Mouse (Mus musculus) lung, postnatal 4 days (tissue): ENCODE results near the gene Ptpn3.

Source experiments
- DNase-seq, 2 experiments: peaks; one replicate each; pipeline ENCODE4 v3.0.0; 2021

The Ptpn3 gene

DNA sequence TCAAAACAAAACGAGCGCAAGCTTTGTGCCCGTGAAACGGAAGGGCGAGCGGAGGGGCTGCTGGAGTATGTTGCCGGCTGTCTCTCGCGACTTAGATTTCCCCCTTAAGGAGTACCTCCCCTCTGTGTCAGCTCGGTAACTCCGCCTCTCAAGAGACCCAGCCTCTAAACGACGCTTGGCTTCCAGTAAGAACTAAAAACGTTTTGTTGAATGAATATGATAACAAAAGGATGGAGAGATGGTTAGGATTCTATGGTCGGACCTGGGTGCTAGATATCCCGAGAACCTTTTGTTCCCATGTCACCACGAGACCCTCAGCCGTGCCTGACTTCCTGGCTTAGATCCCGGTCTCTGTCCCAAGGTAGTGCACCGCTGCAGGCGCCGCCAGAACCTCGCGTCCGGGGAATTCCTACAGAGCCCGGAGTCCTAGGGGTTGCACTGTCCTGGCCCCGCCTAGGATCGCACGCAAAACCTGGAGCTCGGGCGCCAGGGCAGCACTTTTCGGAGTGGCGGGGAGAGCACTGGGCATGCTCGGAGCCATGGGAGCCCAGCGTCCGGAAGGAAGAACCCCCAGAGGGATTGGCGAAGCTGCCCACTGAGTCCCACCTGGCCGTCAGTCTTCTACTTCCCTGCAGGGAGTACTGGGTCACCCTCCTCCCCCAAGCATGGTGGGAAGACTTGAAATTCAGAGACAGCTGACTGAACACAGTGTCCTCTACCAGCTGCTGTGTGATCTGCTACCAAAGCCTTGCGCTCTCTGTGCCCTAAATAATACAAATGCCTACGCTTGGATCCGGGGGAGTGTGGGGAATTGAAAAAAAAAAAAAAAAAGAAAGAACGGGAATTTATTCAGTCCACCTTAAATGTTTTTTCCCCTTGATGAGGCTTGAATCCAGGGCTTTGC lies at the start of gene Ptpn3:
Gene Ptpn3, minus strand, starts transcription at position 428 of the 904 bp plus-strand sequence.
- DNase-seq: peak; percentile 85 to 89

DNA sequence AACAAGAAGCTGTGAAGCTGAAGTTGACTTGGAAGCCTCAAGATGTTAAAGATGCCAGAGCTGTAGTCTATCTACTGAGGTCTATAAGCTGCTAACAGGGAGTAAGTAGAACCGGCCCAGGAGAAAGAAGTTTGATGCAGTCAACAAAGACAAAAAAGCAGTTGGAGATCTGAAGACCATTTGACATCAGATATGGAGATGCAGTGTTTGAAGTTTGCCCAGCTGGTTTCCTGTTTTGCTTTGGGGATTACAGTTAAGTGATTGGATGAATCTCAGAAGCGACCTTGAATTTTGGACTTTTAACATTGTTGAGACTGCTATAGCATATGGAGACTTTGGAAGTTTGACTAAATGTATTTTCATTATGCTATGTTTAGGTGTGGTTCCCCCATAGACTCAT lies 48.9 kb upstream of the Ptpn3 start:
- no peak for DNase-seq

DNA sequence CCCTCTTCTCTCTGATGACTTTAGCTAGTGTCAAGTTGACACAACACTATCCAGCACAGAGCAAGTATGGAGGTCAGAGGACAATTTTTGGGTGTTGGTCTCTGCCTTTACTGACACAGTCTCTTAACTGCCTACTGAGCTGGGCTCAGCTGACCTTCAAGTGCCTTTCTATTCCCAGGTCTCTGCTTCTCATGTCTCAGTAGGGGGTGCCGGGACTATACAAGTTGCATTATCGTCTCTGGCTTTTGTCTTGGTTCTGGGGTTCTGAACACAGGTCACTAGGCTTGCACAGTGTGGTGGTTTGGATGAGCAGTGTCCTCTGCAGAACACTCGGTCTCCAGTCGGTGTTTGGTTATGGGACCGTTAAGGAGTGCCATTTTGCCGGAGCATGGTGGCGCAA lies 42.4 kb upstream of the Ptpn3 start:
- DNase-seq: no peak

DNA sequence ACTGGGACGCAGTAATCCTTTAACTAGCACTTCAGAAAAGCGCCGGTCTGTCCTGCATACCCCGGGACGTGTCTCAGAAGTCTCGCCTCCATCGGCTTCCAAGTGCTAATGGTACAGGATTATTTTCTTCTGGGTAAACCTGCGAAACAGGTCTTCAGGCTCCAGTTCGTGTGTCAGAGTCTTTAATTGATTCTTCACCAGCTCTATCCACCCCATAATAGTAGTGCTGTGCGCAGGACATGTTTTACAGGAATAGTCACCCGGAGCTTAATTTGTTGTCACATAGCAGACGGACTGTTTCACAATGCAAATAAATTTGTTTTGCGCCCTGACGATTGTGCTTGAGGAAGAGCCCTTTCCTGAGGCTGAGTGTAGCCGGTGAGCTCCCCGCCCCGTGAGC lies 37.3 kb upstream of the Ptpn3 start:
- no peak for DNase-seq

DNA sequence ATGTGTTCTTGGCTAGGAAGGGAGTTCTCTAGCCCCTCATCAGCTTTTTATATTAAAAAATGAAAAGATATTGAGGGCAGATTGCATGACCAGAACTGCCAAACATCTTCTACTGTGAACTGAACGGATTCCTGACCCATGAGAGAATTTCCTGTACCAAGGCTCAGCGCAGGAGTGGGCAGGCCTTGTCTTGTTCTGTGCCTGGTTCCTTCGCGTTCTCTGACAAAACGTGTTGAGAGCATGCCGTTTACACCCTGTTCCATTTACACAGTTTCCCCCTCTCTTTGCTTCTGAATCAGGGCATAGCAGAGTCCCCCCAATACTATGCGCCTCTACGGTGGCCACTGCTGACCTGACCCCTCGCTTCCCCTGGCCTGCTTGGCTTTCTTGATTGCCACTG lies 36.4 kb upstream of the Ptpn3 start:
- no peak for DNase-seq

DNA sequence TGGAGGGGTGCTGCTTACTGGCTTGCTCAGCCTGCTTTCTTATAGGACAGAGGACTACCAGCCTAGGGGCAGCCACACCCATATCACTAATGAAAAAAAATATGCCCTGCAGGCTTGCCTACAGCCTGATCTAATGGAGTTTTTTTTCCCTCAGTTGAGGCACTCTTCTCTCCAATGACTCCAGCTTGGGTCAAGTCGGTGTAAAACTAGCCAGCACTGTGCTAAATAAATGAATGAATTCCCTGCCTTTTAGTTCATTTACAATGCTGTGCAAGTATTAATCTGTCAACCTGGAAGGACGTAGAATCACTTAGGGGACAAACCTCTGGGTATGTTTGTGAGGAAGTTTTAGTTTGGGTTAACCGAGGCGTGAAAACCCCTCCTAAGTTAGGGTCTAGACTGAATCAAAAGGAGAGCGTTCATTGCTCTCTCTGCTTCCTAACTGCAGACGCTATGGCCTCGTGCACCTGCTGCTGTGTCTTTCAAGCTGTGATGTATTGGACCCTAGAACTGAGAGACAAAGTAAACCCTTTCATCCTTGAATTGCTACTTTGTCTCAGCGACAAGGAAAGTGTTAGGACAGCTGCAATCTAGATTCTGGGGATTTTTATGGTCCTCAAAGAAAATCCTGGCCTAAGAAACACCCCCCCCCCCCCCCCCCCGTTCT lies 33.5 kb upstream of the Ptpn3 start:
- no peak for DNase-seq

DNA sequence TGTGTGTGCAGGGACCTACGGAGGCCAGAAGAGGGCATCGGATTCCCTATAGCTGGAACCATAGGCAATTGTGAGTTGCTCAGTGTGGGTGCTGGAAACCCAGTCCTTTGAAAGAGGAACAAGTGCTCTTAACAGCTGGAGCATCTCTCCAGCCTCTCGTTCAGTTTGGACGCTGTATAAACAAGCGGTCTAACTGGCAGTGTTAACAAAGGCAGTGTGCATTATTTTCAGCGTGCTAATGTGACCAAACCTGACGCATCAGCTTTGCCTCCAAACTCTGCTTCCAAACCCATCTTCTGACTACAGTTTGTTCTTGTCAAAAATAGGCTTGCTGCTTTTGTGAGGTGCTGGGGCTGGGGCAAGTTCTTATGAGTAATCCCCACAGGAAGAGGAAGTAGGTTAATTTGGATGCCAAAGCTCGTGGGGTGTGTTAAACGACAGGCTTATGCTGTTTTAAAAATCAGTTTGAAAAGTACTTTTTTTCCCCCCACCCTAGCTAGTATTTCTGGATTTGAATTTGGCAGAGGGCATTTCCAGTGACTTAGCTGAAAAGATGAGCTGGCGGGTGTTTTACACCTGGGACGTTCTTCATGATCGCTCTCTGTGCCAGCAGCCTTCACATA lies 32.4 kb upstream of the Ptpn3 start:
- no peak for DNase-seq

DNA sequence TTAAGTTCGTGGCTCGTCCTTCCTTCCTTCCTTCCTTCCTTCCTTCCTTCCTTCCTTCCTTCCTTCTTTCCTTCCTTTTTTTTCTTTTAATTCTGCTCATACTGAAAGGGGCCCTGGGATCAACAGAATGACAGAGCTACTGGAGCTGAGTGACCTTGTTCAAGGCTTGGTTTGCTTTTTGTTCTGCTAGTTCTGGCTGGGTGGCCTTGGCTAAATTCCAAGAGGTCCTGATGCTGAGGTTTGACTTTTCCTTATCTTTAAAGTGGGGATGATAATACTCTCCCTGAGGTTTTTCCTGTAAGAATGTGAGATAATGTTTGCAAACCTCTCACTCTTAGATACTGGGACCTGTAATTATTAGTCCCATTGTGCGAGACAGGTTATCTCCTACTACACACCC lies 30.9 kb upstream of the Ptpn3 start:
- no peak for DNase-seq

DNA sequence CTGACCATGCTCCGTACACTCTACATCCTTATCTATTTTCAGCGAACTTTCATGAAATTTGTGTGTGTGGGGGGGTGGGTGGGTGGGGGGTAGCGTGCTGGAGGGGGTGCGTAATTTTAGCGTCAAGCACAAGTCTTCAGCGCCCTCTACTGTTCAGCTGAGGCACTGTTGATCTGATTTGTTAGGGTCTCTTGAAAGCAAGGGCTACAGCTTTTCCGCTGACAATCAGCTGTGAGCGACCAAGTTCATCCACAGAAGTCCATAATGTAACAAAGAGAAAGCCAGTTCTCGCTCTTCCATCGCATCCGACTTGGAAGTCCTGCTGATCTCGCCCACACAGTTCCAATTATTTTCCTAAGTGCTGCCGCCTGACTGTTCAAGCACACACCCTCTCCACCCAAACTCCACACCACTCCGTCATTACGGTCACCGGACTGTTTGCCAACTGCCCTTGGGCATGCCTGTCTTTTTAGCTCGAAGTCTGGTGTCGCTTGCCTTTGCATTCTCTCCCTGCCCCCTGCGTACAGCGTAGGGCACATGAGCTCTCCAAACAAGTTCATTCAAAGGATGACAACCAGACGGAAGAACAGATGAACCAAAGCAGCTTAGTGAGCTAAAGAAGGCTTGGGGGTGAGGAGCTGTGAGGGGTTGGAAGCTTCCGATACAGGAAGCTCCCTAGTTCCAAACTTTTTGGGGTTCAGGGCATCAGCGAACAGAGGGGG lies 19.1 kb upstream of the Ptpn3 start:
- peak in 1 of 2 experiments; percentile 34 for DNase-seq

DNA sequence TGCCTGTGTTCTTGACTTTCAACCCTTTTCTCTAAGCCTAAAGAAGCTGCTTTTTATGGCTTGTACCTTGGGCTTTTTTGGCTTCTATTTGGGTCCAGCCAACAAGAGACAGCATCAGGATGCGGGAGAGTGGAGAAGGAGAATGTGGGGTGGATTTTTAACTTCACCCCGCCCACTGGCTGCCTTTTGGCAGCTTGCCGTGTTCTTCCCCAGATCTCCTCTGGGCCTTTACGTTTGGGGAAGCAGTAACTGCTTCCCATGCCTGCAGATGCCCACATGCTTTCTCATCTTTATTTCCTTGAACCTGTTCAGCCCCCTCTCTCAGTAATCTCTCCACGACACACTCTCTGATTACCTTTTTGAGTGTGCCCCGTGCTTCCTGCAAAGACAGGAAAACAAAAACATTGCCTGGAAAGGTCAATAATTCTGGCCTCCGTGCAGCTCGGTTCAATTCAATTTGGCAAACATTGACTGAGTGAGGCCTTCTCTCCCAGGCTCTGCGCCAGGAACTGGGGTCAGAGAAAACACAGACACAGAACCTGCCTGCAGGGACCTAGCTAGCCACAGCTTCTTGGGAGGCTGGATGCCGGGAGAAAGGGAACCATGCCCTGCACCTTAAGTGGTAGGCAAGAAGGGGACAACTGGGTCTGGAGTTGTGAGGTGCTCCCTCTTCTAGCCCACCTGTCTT lies 17.0 kb upstream of the Ptpn3 start:
- no peak for DNase-seq

DNA sequence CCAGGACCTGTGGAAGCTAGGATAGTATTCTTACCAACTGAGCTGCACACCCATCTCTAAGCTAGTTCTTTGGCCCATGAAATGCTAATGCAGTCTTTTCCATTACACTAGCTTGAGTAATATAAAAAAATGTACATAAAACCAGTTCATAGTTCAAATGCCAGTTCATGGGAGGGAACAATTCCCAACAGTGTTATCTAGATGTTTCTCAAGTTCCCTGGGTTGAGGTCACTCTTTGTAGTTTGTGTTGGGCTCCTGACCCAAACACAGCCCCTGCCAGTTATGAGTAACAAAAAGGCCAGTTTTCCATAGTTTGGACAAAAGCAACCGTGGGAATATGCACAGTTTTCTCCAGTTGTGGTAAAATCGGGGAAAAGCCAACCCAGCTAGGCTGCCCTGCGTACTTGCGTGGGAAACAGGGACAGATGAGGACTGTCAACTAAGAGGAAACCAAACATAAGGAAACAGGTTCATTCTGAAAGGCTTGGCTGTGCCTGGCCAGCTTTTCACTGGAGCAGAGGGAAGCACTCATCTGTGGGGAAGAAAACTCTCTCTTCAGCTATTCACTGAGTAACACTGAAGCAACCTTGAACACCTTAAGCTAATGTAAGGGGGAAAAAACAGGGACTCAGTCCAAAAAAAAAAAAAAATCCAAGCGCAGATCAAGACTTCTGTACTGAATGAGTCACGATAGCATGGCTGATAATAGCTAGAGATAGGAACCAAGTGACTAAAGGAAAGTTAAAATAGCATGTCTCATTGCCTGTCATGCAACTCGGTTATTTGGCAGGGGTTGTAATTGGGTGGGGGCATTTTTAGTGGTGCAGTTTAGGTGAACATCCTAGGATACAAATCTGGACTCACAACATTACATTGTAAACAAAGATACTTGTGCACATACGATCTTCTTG lies 10.9 kb upstream of the Ptpn3 start:
- no peak for DNase-seq

DNA sequence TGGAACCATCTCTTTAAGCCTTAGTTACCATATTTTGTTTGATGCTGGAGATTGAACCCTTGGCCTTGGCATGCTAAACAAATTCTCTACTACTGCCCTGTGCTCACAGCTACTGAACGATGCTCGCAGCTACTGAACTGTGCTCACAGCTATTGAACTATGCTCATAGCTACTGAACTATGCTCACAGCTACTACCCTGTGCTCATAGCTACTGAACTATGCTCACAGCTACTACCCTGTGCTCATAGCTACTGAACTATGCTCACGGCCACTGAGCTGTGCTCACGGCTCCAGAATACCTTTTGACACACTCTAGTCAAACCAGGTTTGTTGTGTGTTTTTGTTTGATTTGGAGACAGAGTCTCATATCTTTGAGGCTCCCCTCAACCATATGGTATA lies 10.1 kb upstream of the Ptpn3 start:
- no peak for DNase-seq

DNA sequence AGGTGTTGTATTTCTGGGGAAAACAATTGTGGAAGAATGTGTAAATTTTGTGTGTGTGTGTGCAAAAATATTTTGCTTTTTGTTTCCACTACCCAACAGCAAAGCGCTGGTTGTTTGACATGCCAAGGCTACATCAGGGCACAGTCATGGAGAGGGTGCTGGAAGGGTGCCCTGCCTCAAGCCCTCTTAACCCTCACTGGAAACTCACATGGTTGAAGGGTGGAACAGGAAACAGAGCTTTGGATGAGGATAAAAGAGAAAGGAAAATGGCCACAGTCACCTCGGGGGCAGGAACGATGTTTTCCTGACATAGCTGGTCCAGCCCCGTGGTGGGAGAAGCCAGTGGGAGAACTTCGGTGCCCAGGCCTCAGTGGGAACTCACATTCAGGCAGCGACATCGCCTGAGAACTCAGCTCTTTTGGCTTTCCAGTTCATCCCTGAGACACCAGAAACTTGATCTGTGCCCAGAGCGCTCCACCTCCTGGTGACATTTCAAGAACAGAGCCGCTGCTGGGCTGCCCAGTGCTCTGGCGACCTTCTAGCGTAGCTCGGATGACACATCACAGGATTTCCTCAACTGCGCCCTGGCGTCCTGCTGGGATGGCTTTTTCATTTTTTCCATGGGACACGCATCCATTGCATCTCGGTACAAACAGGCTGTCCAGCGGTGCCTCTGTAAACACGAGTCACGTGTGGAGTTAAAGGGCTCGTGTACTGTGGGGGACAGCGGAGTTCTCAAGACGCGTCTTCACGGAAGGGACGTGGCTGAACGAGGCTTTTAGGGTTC lies 6.8 kb upstream of the Ptpn3 start:
- DNase-seq: peak; percentile 83 to 88

DNA sequence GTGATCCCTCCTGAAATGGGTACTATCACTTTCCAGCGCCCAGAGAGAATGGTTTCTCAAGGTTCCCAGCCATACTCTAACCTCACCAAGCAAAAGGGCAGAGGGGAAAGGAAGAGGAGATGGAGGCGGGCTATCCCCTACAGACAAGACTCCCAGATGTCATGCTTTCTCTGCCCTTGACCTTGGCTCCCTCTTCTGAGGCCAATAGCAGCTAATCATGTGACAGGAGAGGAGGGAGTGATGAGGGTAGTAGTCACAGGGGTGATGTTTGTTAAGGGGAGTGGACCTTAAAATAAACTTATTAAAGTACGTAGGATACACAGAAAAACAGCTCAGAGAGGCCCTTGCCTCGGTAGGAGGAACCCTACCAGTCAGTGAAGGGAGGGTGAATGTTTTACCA lies 6.1 kb upstream of the Ptpn3 start:
- DNase-seq: no peak

DNA sequence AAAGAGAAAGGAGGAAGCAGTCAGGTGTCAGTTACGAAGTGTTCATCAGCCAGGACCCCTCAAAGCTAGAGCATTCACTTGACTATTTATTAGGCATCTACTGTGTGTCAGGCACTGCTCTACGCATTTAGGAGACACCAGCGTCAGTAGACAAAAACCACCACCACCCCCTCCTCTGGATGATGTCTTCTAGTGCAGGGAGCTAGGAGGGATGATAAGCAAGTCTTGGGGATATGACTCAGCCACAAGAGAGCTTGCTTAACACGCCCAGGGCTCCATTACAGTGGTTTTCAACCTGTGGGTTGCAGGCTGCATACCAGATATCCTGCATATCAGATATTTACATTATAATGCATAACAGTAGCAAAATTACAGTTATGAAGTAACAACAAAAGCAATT lies 4.6 kb upstream of the Ptpn3 start:
- DNase-seq: no peak

DNA sequence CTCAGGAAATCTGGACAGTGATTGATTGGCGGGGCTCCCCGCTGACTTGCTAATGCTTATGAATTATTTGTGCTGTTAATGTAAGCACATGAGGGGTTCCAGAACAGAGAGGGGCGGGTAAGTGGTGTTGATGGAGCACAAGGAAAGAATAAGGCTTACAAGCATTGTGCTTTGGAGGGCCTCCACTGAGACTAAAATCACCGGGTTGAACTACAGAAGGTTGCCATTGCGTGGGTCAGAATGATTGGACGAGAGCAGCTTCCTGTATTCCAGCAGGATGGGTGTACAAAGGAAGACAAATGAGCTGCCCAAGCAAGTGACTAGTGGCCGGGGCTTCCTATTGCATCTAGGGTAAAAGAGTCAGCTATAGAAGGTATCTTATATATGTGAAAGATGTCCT lies 4.0 kb upstream of the Ptpn3 start:
- no peak for DNase-seq

DNA sequence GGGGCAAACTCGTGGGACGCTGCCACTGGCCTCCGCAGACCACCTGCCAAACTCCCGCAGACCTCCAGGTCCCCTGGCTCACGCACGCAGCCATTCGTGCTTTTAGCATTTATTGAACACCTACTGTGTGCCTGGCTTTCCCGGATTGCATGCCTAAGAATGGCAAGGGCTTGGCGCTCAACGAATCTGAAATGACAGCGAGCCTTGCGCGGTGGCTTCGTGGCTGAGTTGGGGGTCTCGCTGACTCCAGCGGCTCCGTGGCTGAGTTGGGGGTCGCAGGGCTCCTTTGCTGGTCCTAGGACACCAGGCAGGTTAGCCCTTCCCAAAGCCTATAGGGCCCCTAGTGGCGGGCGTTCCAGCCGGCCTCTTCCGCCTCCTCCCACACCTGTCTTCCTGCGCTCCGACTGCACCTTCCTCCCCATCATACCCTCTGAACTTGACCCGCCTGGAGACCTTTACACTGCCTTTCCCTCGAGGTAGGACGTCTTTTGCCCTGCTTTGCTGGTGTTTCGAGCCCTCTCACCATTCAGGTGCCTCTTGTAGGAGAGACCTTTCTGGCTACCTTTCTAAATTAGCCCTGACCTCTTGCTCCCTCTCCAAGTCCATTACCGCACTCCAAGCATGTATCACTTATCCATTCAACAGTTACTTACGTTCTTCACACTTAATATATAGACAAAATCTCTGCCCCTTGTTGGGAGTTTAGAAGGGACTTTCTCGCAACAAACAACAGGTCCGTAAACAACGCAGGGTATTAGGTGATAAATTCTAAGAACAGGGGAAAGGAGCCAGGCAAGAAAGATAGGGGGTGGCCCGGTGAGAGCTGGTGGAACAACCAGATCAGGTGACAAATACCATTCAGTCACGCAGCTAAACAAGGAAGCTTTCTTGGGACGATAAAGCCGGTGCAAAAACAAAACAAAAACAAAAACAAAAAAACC lies 898 bp downstream of the Ptpn3 start:
- DNase-seq: peak; percentile 46 to 47

DNA sequence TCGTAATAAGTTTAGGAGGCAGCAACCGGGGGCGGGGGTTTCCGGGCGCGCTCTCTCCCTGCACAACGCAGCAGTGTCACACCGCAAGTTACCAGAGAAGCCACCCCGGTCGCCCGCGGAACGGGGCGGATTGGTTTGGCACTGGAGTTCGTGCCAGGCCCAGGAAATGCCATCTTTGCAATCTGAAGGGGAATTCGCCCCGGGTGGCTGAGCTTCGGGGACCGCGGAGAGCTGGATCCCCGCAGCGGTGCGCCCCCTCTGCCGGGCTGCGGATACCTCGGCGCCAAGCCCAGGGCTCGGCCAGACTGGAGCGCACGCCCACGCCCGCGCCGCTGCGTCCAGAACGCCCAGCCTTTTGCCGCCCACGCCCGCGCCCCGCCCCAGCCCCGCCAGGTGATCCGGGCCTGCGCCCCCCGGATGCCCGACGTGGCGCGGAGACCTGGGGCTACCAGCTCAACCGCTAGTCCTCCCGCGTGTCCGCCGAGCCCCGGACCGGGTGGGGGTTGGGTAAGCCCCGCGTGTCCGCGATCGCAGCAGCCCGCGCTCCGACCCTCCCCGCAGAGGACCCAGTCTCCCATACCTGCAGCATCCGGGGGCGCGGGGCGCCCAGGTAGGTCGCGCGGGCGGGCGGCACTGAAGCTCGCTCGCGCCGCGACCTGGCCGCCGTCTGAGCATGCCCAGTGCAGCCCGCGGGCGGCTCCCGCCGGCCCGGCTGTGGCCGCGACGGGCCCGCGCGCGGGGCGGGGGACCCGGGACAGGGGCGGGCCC lies 1.8 kb downstream of the Ptpn3 start:
- peak; percentile 69 to 81 for DNase-seq

DNA sequence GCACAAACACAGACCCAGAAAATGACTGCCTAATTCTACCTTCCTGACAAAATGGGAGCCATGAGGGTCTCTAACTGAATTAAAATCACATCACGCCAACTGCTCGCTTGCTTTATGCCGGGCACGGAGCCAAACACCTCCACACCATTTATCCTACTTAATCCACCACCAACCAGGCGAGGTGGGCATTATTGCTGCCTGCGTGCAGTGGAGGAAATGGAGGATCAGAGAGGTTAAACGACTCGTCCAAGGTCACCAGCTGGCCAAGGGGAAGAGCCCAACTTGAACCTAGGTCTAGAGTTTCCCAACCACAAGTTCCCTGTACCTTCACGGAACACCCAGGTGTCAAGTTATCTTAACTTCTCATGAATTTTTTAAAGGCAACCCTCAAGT lies 2.3 kb downstream of the Ptpn3 start:
- no peak for DNase-seq
